Mouse (Mus musculus) forebrain, embryonic 16.5 days (tissue): ENCODE results near the gene Cdk1. TPM values are rescaled to one million over a fixed set of nuclear protein-coding genes. Genes with fewer than 3 reads are reported as not detected.

Experiments
- ATAC-seq: fragments of 200-750 bp; cut with Nextera tagmentation; 2 replicates; pipeline ENCODE4 v1.8.0; 2017; ENCODE audit warnings: mild to moderate bottlenecking, moderate library complexity
- H3K27ac ChIP-seq: fragments of 300-500 bp; sonication (generic); 2 replicates; pipeline ENCODE4 v1.5.1; 2014; ENCODE audit warnings: low read length, control low read depth
- H3K27me3 ChIP-seq: fragments of 300-500 bp; sonication (generic); replicated peaks from 2 replicates; pipeline ENCODE4 v1.6.1; 2014; ENCODE audit warnings: low read length; ENCODE audit not compliant: control insufficient read depth, insufficient read depth
- H3K36me3 ChIP-seq: fragments of 300-500 bp; sonication (generic); 2 replicates; pipeline ENCODE4 v1.6.1; 2014; ENCODE audit not compliant: control insufficient read depth, insufficient read depth
- H3K4me1 ChIP-seq: fragments of 300-500 bp; sonication (generic); replicated peaks from 2 replicates; pipeline ENCODE4 v1.6.1; 2014; ENCODE audit warnings: low read length; ENCODE audit not compliant: control insufficient read depth, insufficient read depth
- H3K4me2 ChIP-seq: fragments of 300-500 bp; sonication (generic); 2 replicates; pipeline ENCODE4 v1.6.1; 2014; ENCODE audit warnings: mild to moderate bottlenecking, low read length, control low read depth
- H3K4me3 ChIP-seq: fragments of 300-500 bp; sonication (generic); replicated peaks from 2 replicates; pipeline ENCODE4 v1.5.1; 2014; ENCODE audit warnings: mild to moderate bottlenecking, low read length, control low read depth
- H3K9ac ChIP-seq: fragments of 300-500 bp; sonication (generic); replicated peaks from 2 replicates; pipeline ENCODE4 v1.6.1; 2014; ENCODE audit warnings: low read depth, low read length, control low read depth
- H3K9me3 ChIP-seq: fragments of 300-500 bp; sonication (generic); 2 replicates; pipeline ENCODE4 v1.6.1; 2016; ENCODE audit warnings: low read length; ENCODE audit not compliant: control insufficient read depth
- whole genome bisulfite sequencing: fragments of 180-500 bp; shearing (Covaris S2); extraction: QIAGEN DNeasy Blood & Tissue Kit; methylation state at CpG from one replicate; pipeline ENCODE4 v1.1.7; 2014; 5-methylcytosine and 5-hydroxymethylcytosine counted together
- polyA plus RNA-seq: library from polyadenylated mRNA; unstranded; fragments of >200 nt; fragmentation: Nextera tagmentation; extraction: Ambion mirVana; gene quantifications from 2 replicates; pipeline ENCODE4 v1.2.1, GENCODE M21; 2015

Gene Cdk1
- polyA plus RNA-seq, 1 experiment from 2014 or later, result 154 TPM

GRCm38 (mm10) chr10:69334271-69335194, 18.2 kb downstream of the Cdk1 start:
- peaks cover 21% of the 10 kb centered on the region for H3K4me1 ChIP-seq
- H3K9ac ChIP-seq, result no peak overlapping the region
- H3K36me3 ChIP-seq, result no peaks in the 10 kb centered on the region
- 0 out of 2 replicates have a peak overlapping the region, but pooled peaks have one; percentile 5 for H3K4me2 ChIP-seq
- H3K9me3 ChIP-seq, result no peaks in the 10 kb centered on the region
- 23% methylated on average over 16 of the region's 16 CpGs for WGBS
- H3K27me3 ChIP-seq, result no peaks in the 10 kb centered on the region
- H3K27ac ChIP-seq, result peak overlapping the region; percentile 66
- ATAC-seq, result peak; percentile 72
- no peak overlapping the region for H3K4me3 ChIP-seq

GRCm38 (mm10) chr10:69333212-69333611, 19.5 kb downstream of the Cdk1 start:
- ATAC-seq, result no peak
- H3K4me1 ChIP-seq, result peaks cover 21% of the 10 kb centered on the region
- H3K27me3 ChIP-seq, result no peaks in the 10 kb centered on the region
- H3K4me2 ChIP-seq, result no peak overlapping the region
- no peaks in the 10 kb centered on the region for H3K9me3 ChIP-seq
- H3K36me3 ChIP-seq, result no peaks in the 10 kb centered on the region
- WGBS, result 90% methylated on average over 11 of the region's 11 CpGs
- H3K9ac ChIP-seq, result no peak overlapping the region
- no peak overlapping the region for H3K27ac ChIP-seq
- no peak overlapping the region for H3K4me3 ChIP-seq

- H3K4me2 ChIP-seq, result no peak overlapping the region
- no peaks in the 10 kb centered on the region for H3K9me3 ChIP-seq
- ATAC-seq, result no peak
- H3K36me3 ChIP-seq, result no peaks in the 10 kb centered on the region
- H3K4me1 ChIP-seq, result peaks cover 24% of the 10 kb centered on the region
- H3K9ac ChIP-seq, result no peak overlapping the region
- H3K27me3 ChIP-seq, result no peaks in the 10 kb centered on the region
- WGBS, result 87% methylated on average over 6 of the region's 6 CpGs
- no peak overlapping the region for H3K27ac ChIP-seq
- H3K4me3 ChIP-seq, result no peak overlapping the region
These were observed 21.5 kb downstream of the Cdk1 start for GRCm38 (mm10) chr10:69331231-69331630.

GRCm38 (mm10) chr10:69328656-69329046, 24.1 kb downstream of the Cdk1 start:
- H3K36me3 ChIP-seq, result no peaks in the 10 kb centered on the region
- ATAC-seq, result no peak

GRCm38 (mm10) chr10:69328029-69328655, 24.6 kb downstream of the Cdk1 start:
- ATAC-seq, result no peak
- WGBS, result 86% methylated on average over 12 of the region's 12 CpGs
- no peaks in the 10 kb centered on the region for H3K9me3 ChIP-seq
- H3K4me2 ChIP-seq, result no peak overlapping the region
- no peaks in the 10 kb centered on the region for H3K27me3 ChIP-seq
- no peaks in the 10 kb centered on the region for H3K36me3 ChIP-seq
- no peak overlapping the region for H3K9ac ChIP-seq
- H3K4me1 ChIP-seq, result 0 out of 2 replicates have a peak, but pooled peaks cover 3% of the 10 kb centered on the region
- no peak overlapping the region for H3K4me3 ChIP-seq
- no peak overlapping the region for H3K27ac ChIP-seq

More at GRCm38 (mm10) chr10:69328656-69329046, 24.1 kb downstream of the Cdk1 start:
- Histone ChIP-seq H3K9ac (no peak overlapping the region), H3K27me3 (no peaks in the 10 kb centered on the region), H3K4me3 (no peak overlapping the region), H3K27ac (no peak overlapping the region), H3K4me2 (no peak overlapping the region), H3K4me1 (peaks cover 3% of the 10 kb centered on the region; the same call in 1 of the 2 replicates), H3K9me3 (no peaks in the 10 kb centered on the region)
- 56% methylated on average over 4 of the region's 4 CpGs for WGBS

GRCm38 (mm10) chr10:69327362-69327761, 25.4 kb downstream of the Cdk1 start:
- 70% methylated on average over 8 of the region's 8 CpGs for WGBS
- ATAC-seq, result no peak

GRCm38 (mm10) chr10:69326433-69326832, 26.3 kb downstream of the Cdk1 start:
- no peak overlapping the region for H3K9ac ChIP-seq
- H3K27ac ChIP-seq, result no peak overlapping the region
- H3K4me1 ChIP-seq, result peaks cover 3% of the 10 kb centered on the region; the same call in 1 of the 2 replicates
- no peaks in the 10 kb centered on the region for H3K9me3 ChIP-seq
- H3K27me3 ChIP-seq, result no peaks in the 10 kb centered on the region
- no peak overlapping the region for H3K4me3 ChIP-seq
- ATAC-seq, result peak; percentile 64
- H3K4me2 ChIP-seq, result no peak overlapping the region
- H3K36me3 ChIP-seq, result no peaks in the 10 kb centered on the region
- 77% methylated on average over 3 of the region's 3 CpGs for WGBS

More at GRCm38 (mm10) chr10:69327362-69327761, 25.4 kb downstream of the Cdk1 start:
- Histone ChIP-seq H3K4me3 (no peak overlapping the region), H3K9me3 (no peaks in the 10 kb centered on the region), H3K9ac (no peak overlapping the region), H3K27me3 (no peaks in the 10 kb centered on the region), H3K4me2 (no peak overlapping the region), H3K36me3 (no peaks in the 10 kb centered on the region), H3K27ac (no peak overlapping the region), H3K4me1 (0 out of 2 replicates have a peak, but pooled peaks cover 3% of the 10 kb centered on the region)

- Histone ChIP-seq H3K27me3 (no peaks in the 10 kb centered on the region), H3K9ac (no peak overlapping the region), H3K4me3 (no peak overlapping the region), H3K36me3 (no peaks in the 10 kb centered on the region), H3K4me1 (peaks cover 6% of the 10 kb centered on the region; the same call in 1 of the 2 replicates), H3K27ac (no peak overlapping the region), H3K4me2 (no peak overlapping the region), H3K9me3 (no peaks in the 10 kb centered on the region)
- no peak for ATAC-seq
- 87% methylated on average over 7 of the region's 7 CpGs for WGBS
These were observed 27.9 kb downstream of the Cdk1 start for GRCm38 (mm10) chr10:69324816-69325215.

GRCm38 (mm10) chr10:69323986-69324385, 28.8 kb downstream of the Cdk1 start:
- Histone ChIP-seq H3K9ac (no peak overlapping the region), H3K27ac (no peak overlapping the region), H3K9me3 (no peaks in the 10 kb centered on the region), H3K27me3 (no peaks in the 10 kb centered on the region), H3K4me2 (no peak overlapping the region), H3K4me3 (no peak overlapping the region), H3K36me3 (no peaks in the 10 kb centered on the region), H3K4me1 (peaks cover 6% of the 10 kb centered on the region; the same call in 1 of the 2 replicates)
- 85% methylated on average over 13 of the region's 13 CpGs for WGBS
- no peak for ATAC-seq
